Mouse (Mus musculus) right cerebral cortex, postnatal 36 days (tissue): ENCODE measurements around the gene Prkaca.
A peak's percentile ranks its signal among the peaks of the same experiment; 100 is the strongest.

Experiments used
- DNase-seq, 2 experiments: peaks; one replicate each; pipeline ENCODE4 v3.0.0; 2022; ENCODE audit warnings: low spot score in 2 of 2, mixed read lengths in 1 of 2

Gene Prkaca

DNA sequence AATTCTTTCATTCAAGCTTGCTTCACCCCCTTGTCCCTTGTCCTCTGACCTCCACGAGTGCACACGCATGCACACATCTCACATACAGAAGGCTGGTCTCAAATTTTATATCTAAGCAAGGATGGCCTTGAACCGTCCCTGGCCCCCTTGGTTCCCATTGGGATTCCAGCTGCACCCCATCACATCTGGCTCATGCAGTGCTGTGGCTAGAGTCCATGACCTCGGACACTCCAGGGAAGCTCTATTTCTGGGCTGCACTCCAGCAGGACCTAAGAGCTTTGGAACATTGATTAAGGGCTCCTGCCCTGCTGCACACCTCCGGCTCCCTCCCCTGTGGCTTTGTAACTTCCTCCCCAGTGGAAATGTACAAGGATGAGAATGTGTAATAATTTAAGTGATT lies 65.2 kb downstream of the Prkaca start:
- DNase-seq: no peak

DNA sequence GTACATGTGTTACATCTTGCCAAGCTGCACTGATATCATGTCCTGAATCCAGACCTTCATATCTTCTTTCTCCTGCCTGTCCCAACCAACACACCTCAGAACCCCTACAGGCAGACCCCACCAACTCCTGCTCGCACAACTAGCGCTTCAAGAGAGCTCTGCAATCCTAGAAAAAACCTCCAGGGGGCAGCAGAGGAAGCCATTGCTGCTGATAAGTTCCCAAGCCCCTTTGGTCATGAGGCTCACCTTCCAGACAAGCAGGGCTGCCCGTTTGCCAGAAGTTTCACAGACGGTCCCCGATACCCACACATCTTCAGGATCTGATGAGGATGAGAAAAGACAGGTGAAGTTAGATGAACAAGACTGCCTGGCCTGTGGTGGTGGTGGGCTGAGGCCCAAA lies 66.3 kb downstream of the Prkaca start:
- DNase-seq: peak; percentile 30 to 41

DNA sequence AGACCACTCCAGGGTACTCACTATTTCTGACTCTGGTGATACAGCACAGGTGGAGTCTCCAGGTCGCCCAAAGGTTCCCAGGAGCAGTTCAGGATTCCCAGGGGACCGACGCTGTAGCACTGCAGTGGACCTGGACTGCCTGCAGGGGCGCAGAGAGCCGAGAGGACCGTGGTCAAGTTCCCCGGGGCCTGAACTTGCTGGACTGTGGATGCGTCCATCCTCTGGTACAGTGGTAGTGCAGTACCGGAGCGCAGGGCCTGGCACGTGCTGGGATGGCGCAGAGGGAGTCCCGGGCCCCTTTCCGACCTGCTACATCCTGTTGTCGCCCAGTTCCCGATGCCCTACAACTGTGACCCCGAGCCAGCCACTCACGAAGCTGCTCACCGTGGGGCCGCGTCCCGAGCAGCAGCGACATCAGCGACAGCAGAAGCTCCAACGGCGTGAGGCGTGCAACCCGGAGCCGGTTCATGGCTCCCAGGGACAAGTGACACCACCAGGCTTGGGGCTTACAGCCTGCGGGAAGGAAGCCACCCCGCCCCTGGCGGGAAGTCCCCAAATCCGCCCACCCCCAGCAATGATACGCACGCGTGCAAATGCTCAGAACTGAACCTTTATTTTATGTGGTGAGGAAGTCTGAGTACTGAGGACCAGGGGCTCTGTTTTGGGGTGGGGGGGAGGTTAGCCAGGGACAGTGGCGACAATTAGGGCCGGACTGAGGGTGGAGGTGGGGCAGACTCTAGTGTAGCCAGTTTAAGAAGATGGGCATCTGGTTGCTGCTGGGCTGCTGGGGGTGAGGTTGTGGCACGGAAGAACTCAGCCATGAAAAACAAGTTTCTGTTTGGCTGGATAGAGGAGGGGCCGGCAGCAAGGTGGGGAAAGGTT lies 69.5 kb downstream of the Prkaca start, which contains the start of gene Il27ra:
Gene Il27ra, minus strand, starts transcription at position 524 of the 882 bp plus-strand sequence.
- DNase-seq: no peak

DNA sequence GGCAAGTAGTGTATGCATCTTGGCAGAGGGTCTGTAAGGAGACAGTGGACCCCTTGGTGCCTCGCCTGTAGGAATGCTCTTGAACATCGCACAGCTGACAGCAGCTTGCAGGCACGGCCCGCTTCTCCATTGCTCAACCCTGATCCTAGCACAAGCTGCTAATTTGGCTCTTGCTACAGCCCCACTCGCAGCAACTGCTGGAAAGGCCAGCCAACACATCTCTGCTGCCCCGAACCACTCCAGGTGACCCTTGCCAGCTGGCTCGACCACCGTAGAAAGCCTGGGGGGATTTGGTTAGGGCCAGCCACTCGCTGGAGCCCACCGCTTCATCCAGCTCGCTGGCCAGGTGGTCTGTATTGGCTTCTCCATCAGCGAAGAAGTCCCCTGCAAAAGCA lies 70.2 kb downstream of the Prkaca start:
- no peak for DNase-seq

GRCm38 (mm10) chr8:84044103-84044502 lies 71.3 kb downstream of the Prkaca start:
- no peak for DNase-seq

GRCm38 (mm10) chr8:84044900-84045299 lies 72.1 kb downstream of the Prkaca start, which contains the start of gene Rln3:
Rln3 (minus strand) TSS chr8:84045000.
- no peak for DNase-seq
